Mouse (Mus musculus): Measurements from ENCODE around the gene Pop5. TPM values are rescaled to one million over a fixed set of nuclear protein-coding genes. Genes with fewer than 3 reads are reported as not detected.
A peak's percentile ranks its signal among the peaks of the same experiment; 100 is the strongest.

Pop5 gene
- polyA plus RNA-seq, 1 experiment: 55.6 TPM

GRCm38 (mm10) chr5:115267469-115268045 is 31.9 kb downstream of the Pop5 start:
- no peaks in the 10 kb centered on the region for H3K27me3 ChIP-seq (ENCODE audit: control insufficient read depth, insufficient read depth, low read length)
- TF ChIP-seq POLR2A (IDR thresholded peaks at IDR 0.05; ENCODE audit: low read depth, low read length) (no peak), CTCF (IDR thresholded peaks at IDR 0.05; ENCODE audit: extremely low read depth, insufficient read depth, insufficient read length, insufficient replicate concordance) (no peak)
- H3K4me3 ChIP-seq (ENCODE audit: extremely low read depth, insufficient read depth, insufficient read length): no peak overlapping the region
- 82% methylated on average over 3 of the region's 3 CpGs for WGBS
- peaks cover 6% of the 10 kb centered on the region; the same call in 1 of the 2 replicates for H3K4me1 ChIP-seq (ENCODE audit: control insufficient read depth, insufficient read depth, insufficient read length)
- DNase-seq (ENCODE audit: low read depth in 1 of 2, low spot score in 2 of 2): no peak
- peaks cover 5% of the 10 kb centered on the region; the same call in 1 of the 2 replicates for H3K36me3 ChIP-seq (ENCODE audit: control insufficient read depth, insufficient read depth, low read length)
- H3K27ac ChIP-seq (ENCODE audit: insufficient read depth, low read length): peak overlapping the region; percentile 58; the same call in 1 of the 2 replicates

- DNase-seq (ENCODE audit: low read depth in 1 of 2, low spot score in 2 of 2): no peak
- H3K4me3 ChIP-seq (ENCODE audit: extremely low read depth, insufficient read depth, insufficient read length): no peak overlapping the region
- 0 out of 2 replicates have a peak, but pooled peaks cover 2% of the 10 kb centered on the region for H3K36me3 ChIP-seq (ENCODE audit: control insufficient read depth, insufficient read depth, low read length)
- no peak overlapping the region for H3K27ac ChIP-seq (ENCODE audit: insufficient read depth, low read length)
- H3K4me1 ChIP-seq (ENCODE audit: control insufficient read depth, insufficient read depth, insufficient read length): peaks cover 6% of the 10 kb centered on the region; the same call in 1 of the 2 replicates
- H3K27me3 ChIP-seq (ENCODE audit: control insufficient read depth, insufficient read depth, low read length): no peaks in the 10 kb centered on the region
- no peak for TF ChIP-seq CTCF (IDR thresholded peaks at IDR 0.05; ENCODE audit: extremely low read depth, insufficient read depth, insufficient read length, insufficient replicate concordance)
- no peak for TF ChIP-seq POLR2A (IDR thresholded peaks at IDR 0.05; ENCODE audit: low read depth, low read length)
- WGBS: 35% methylated on average over 3 of the region's 3 CpGs
Observed at GRCm38 (mm10) chr5:115268266-115268665, 32.6 kb downstream of the Pop5 start.

GRCm38 (mm10) chr5:115269969-115270368 is 34.3 kb downstream of the Pop5 start:
- TF ChIP-seq POLR2A (IDR thresholded peaks at IDR 0.05; ENCODE audit: low read depth, low read length) (no peak), CTCF (IDR thresholded peaks at IDR 0.05; ENCODE audit: extremely low read depth, insufficient read depth, insufficient read length, insufficient replicate concordance) (no peak)
- no peak for DNase-seq (ENCODE audit: low read depth in 1 of 2, low spot score in 2 of 2)
- H3K27me3 ChIP-seq (ENCODE audit: control insufficient read depth, insufficient read depth, low read length): no peaks in the 10 kb centered on the region
- H3K36me3 ChIP-seq (ENCODE audit: control insufficient read depth, insufficient read depth, low read length): 0 out of 2 replicates have a peak, but pooled peaks cover 2% of the 10 kb centered on the region
- no peak overlapping the region for H3K27ac ChIP-seq (ENCODE audit: insufficient read depth, low read length)
- no peak overlapping the region for H3K4me3 ChIP-seq (ENCODE audit: extremely low read depth, insufficient read depth, insufficient read length)
- peaks cover 6% of the 10 kb centered on the region; the same call in 1 of the 2 replicates for H3K4me1 ChIP-seq (ENCODE audit: control insufficient read depth, insufficient read depth, insufficient read length)
- 86% methylated on average over 1 of the region's 1 CpGs for WGBS

DNA sequence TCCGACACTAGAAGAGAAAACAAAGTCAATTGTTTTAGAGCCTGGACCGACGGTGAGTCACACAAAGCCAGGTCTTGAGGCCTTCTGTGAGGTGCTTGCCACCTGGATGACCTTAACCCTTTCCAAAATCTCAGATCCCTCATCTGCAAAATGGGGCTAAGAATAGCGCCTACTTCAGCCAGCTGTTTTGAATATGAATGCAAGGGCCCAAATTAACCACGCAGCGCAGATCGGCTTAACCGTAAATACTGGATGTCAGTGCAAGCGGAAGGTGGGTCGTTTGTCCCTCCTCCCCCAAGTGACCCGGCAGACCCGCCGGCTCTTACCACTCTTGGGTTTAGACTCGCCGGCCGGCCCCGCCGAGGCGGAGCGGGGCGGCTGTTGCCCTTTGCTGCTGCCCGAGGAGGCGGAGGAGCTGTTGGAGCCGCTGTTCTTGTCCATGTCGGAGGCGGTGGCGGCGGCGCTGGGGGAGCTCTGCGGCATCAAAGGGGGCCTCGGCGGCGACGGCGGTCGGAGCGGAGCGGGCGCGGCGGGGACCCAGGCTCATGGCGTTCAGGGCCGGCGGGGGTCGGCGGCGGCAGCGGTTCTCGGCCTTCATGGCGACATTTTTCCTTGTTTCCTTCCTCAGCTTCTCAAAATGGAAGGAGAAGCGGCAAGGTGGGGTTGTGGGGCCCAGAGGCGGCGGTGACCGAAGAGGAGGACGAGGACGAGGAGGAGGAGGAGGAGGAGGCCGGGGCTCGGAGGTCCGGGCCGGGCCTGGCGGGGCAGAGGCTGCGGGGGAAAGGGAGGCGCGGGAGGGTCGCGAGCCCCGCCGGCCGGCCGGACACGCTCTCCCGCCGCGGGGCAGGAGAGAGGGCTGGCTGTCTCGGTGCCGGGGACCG is 36.5 kb downstream of the Pop5 start:
- under 1% methylated on average over 76 of the region's 77 CpGs for WGBS
- Histone ChIP-seq H3K4me1 (ENCODE audit: control insufficient read depth, insufficient read depth, insufficient read length) (peaks cover 6% of the 10 kb centered on the region; the same call in 1 of the 2 replicates), H3K4me3 (ENCODE audit: extremely low read depth, insufficient read depth, insufficient read length) (peak overlapping the region; percentile 89), H3K27ac (ENCODE audit: insufficient read depth, low read length) (peak overlapping the region; percentile 68), H3K27me3 (ENCODE audit: control insufficient read depth, insufficient read depth, low read length) (no peaks in the 10 kb centered on the region), H3K36me3 (ENCODE audit: control insufficient read depth, insufficient read depth, low read length) (0 out of 2 replicates have a peak, but pooled peaks cover 2% of the 10 kb centered on the region)
- DNase-seq (ENCODE audit: low read depth in 1 of 2, low spot score in 2 of 2): peak in 1 of 2 experiments; percentile 29
- TF ChIP-seq POLR2A (IDR thresholded peaks at IDR 0.05; ENCODE audit: low read depth, low read length) (no peak), CTCF (IDR thresholded peaks at IDR 0.05; ENCODE audit: extremely low read depth, insufficient read depth, insufficient read length, insufficient replicate concordance) (no peak)

GRCm38 (mm10) chr5:115272812-115273548 is 37.3 kb downstream of the Pop5 start, which contains the start of gene Rnf10:
Gene Rnf10, minus strand, starts transcription at chr5:115272898.
- peak; percentile 89 to 94 for DNase-seq (ENCODE audit: low read depth in 1 of 2, low spot score in 2 of 2)
- Histone ChIP-seq H3K27ac (ENCODE audit: insufficient read depth, low read length) (peak within 1 kb of the TSS; percentile 68), H3K4me3 (ENCODE audit: extremely low read depth, insufficient read depth, insufficient read length) (peak within 1 kb of the TSS; percentile 89), H3K36me3 (ENCODE audit: control insufficient read depth, insufficient read depth, low read length) (no peaks in the 10 kb centered on the region), H3K4me1 (ENCODE audit: control insufficient read depth, insufficient read depth, insufficient read length) (peaks cover 6% of the 10 kb centered on the region; the same call in 1 of the 2 replicates), H3K27me3 (ENCODE audit: control insufficient read depth, insufficient read depth, low read length) (no peaks in the 10 kb centered on the region)
- TF ChIP-seq POLR2A (IDR thresholded peaks at IDR 0.05; ENCODE audit: low read depth, low read length) (peak; percentile 97), CTCF (IDR thresholded peaks at IDR 0.05; ENCODE audit: extremely low read depth, insufficient read depth, insufficient read length, insufficient replicate concordance) (no peak)
- 14% methylated on average over 26 of the region's 26 CpGs for WGBS

DNA sequence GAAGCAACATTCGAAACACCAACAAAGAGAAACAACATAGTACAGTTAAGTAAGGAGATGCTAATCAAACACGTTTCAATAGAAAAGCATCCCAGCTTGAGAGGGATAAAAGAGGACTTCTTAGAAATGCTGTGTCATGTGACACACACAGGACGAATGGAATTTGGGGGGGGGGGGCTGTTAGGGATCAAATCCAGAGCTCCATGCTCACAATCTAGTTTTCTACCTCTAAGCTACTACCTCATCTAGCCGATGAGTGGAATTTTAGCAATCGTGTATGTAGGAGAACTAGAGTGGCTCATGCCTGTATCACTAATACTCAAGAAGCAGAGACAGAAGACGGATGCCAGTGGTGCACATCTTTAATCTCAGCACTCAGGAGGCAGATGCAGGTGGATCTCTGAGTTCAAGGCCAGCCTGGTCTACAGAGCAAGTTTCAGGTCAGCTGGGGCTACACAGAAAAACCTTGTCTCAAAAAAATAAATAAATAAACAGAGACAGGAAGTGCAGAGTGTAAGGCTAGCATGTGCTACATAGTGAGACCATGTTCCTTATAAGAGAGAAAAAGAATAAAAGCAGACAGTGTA is 38.0 kb downstream of the Pop5 start:
- DNase-seq (ENCODE audit: low read depth in 1 of 2, low spot score in 2 of 2): no peak
- Histone ChIP-seq H3K27me3 (ENCODE audit: control insufficient read depth, insufficient read depth, low read length) (no peaks in the 10 kb centered on the region), H3K4me3 (ENCODE audit: extremely low read depth, insufficient read depth, insufficient read length) (no peak overlapping the region), H3K27ac (ENCODE audit: insufficient read depth, low read length) (no peak overlapping the region), H3K36me3 (ENCODE audit: control insufficient read depth, insufficient read depth, low read length) (no peaks in the 10 kb centered on the region), H3K4me1 (ENCODE audit: control insufficient read depth, insufficient read depth, insufficient read length) (peaks cover 6% of the 10 kb centered on the region; the same call in 1 of the 2 replicates)
- WGBS: 82% methylated on average over 6 of the region's 6 CpGs
- TF ChIP-seq POLR2A (IDR thresholded peaks at IDR 0.05; ENCODE audit: low read depth, low read length) (no peak), CTCF (IDR thresholded peaks at IDR 0.05; ENCODE audit: extremely low read depth, insufficient read depth, insufficient read length, insufficient replicate concordance) (no peak)
